Mouse (Mus musculus): Measurements from ENCODE around the gene Fmo4. TPM values are rescaled to one million over a fixed set of nuclear protein-coding genes. Genes with fewer than 3 reads are reported as not detected.

The Fmo4 gene
- polyA plus RNA-seq (2015; fragmentation: Illumina TruSeq; extraction: RNeasy Lipid Tissue Mini Kit (QIAGEN cat#74804); ENCODE audit: insufficient read depth, low read depth, low replicate concordance), result 0.74 TPM

DNA sequence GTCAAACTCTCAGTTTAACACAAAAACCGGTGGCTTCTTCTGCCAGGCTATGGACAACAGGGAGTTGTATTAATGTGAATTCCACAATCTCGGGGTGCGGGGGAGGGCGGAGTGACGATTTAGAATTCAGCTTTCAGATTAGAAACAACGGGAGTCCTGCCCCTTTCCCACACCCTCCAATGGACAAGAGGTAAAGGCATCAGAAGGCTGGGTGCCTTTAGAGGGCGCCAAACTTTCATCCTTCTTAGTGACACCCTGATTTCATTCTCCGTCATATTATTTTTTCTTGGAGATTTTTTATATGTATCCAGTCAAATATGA lies at the start of gene Fmo4:
TSS of gene Fmo4 (minus strand) at position 137 of the 321 bp plus-strand sequence.

Other genes with a start within 250 kb of the Fmo4 start
- 10.5 TPM for gene Vamp4, start 243.5 kb downstream of the Fmo4 start, polyA plus RNA-seq (2015; fragmentation: Illumina TruSeq; extraction: RNeasy Lipid Tissue Mini Kit (QIAGEN cat#74804); ENCODE audit: insufficient read depth, low read depth, low replicate concordance)
- gene Myoc, start 174.8 kb downstream of the Fmo4 start, polyA plus RNA-seq (2015; fragmentation: Illumina TruSeq; extraction: RNeasy Lipid Tissue Mini Kit (QIAGEN cat#74804); ENCODE audit: insufficient read depth, low read depth, low replicate concordance), result 0.39 TPM
- gene Myocos, start 155.8 kb downstream of the Fmo4 start, polyA plus RNA-seq (2015; fragmentation: Illumina TruSeq; extraction: RNeasy Lipid Tissue Mini Kit (QIAGEN cat#74804); ENCODE audit: insufficient read depth, low read depth, low replicate concordance), result not detected
- 15.1 TPM for gene Prrc2c, start 73.4 kb downstream of the Fmo4 start, polyA plus RNA-seq (2015; fragmentation: Illumina TruSeq; extraction: RNeasy Lipid Tissue Mini Kit (QIAGEN cat#74804); ENCODE audit: insufficient read depth, low read depth, low replicate concordance)
- gene Fmo1, start 52.6 kb upstream of the Fmo4 start, polyA plus RNA-seq (2015; fragmentation: Illumina TruSeq; extraction: RNeasy Lipid Tissue Mini Kit (QIAGEN cat#74804); ENCODE audit: insufficient read depth, low read depth, low replicate concordance), result 24.3 TPM
- 45.5 TPM for gene Fmo2, start 84.8 kb upstream of the Fmo4 start, polyA plus RNA-seq (2015; fragmentation: Illumina TruSeq; extraction: RNeasy Lipid Tissue Mini Kit (QIAGEN cat#74804); ENCODE audit: insufficient read depth, low read depth, low replicate concordance)
- gene Fmo6, start 123.5 kb upstream of the Fmo4 start, polyA plus RNA-seq (2015; fragmentation: Illumina TruSeq; extraction: RNeasy Lipid Tissue Mini Kit (QIAGEN cat#74804); ENCODE audit: insufficient read depth, low read depth, low replicate concordance), result not detected
- gene Fmo3, start 170.6 kb upstream of the Fmo4 start, polyA plus RNA-seq (2015; fragmentation: Illumina TruSeq; extraction: RNeasy Lipid Tissue Mini Kit (QIAGEN cat#74804); ENCODE audit: insufficient read depth, low read depth, low replicate concordance), result not detected

Measured in pancreas, adult 10 weeks (tissue).